Mouse (Mus musculus): ENCODE data around the gene Hirip3. TPM values are rescaled to one million over a fixed set of nuclear protein-coding genes. Genes with fewer than 3 reads are reported as not detected.

Gene Hirip3
- total RNA-seq, 4 experiments from 2014 or later = 4.1 to 9.6 (median 5.1) TPM

- DNase-seq (ENCODE audit: low spot score in 2 of 2) = no peak
Observed at GRCm38 (mm10) chr7:126853454-126853853, 8.3 kb upstream of the Hirip3 start.

GRCm38 (mm10) chr7:126855641-126856040 lies 6.1 kb upstream of the Hirip3 start:
- DNase-seq (ENCODE audit: low spot score in 2 of 2) = no peak

GRCm38 (mm10) chr7:126856741-126857420 lies 4.9 kb upstream of the Hirip3 start:
- DNase-seq (ENCODE audit: low spot score in 2 of 2) = no peak

- DNase-seq (ENCODE audit: low spot score in 2 of 2) = no peak
Observed at GRCm38 (mm10) chr7:126860987-126861386, 785 bp upstream of the Hirip3 start.

GRCm38 (mm10) chr7:126862147-126862784 lies 494 bp downstream of the Hirip3 start, which contains the start of gene Ino80e:
TSS of gene Ino80e (minus strand) at chr7:126862377.
- peak; percentile 85 to 91 for DNase-seq (ENCODE audit: low spot score in 2 of 2)

- DNase-seq (ENCODE audit: low spot score in 2 of 2) = no peak
Observed at GRCm38 (mm10) chr7:126863791-126864190, 2.0 kb downstream of the Hirip3 start.

GRCm38 (mm10) chr7:126867534-126867933 lies 5.8 kb downstream of the Hirip3 start:
- no peak for DNase-seq (ENCODE audit: low spot score in 2 of 2)

GRCm38 (mm10) chr7:126868003-126868402 lies 6.2 kb downstream of the Hirip3 start:
- DNase-seq (ENCODE audit: low spot score in 2 of 2) = no peak

GRCm38 (mm10) chr7:126869780-126870519 lies 8.2 kb downstream of the Hirip3 start:
- no peak for DNase-seq (ENCODE audit: low spot score in 2 of 2)

GRCm38 (mm10) chr7:126870520-126870891 lies 8.7 kb downstream of the Hirip3 start:
- no peak for DNase-seq (ENCODE audit: low spot score in 2 of 2)

- no peak for DNase-seq (ENCODE audit: low spot score in 2 of 2)
Observed at GRCm38 (mm10) chr7:126877239-126877638, 15.5 kb downstream of the Hirip3 start.

- DNase-seq (ENCODE audit: low spot score in 2 of 2) = no peak
Observed at GRCm38 (mm10) chr7:126881040-126881439, 19.3 kb downstream of the Hirip3 start.

- DNase-seq (ENCODE audit: low spot score in 2 of 2) = no peak
Observed at GRCm38 (mm10) chr7:126883731-126884181, 22.0 kb downstream of the Hirip3 start.

GRCm38 (mm10) chr7:126884286-126885164 lies 22.8 kb downstream of the Hirip3 start, which contains the start of gene Taok2:
TSS of gene Taok2 (minus strand) at chr7:126884703.
- DNase-seq (ENCODE audit: low spot score in 2 of 2) = peak; percentile 94 to 97

- DNase-seq (ENCODE audit: low spot score in 2 of 2) = no peak
Observed at GRCm38 (mm10) chr7:126887281-126887680, 25.5 kb downstream of the Hirip3 start.

- no peak for DNase-seq (ENCODE audit: low spot score in 2 of 2)
Observed at GRCm38 (mm10) chr7:126888852-126889251, 27.1 kb downstream of the Hirip3 start.

- no peak for DNase-seq (ENCODE audit: low spot score in 2 of 2)
Observed at GRCm38 (mm10) chr7:126896912-126897311, 35.1 kb downstream of the Hirip3 start.

GRCm38 (mm10) chr7:126897390-126898101 lies 35.8 kb downstream of the Hirip3 start:
- no peak for DNase-seq (ENCODE audit: low spot score in 2 of 2)

GRCm38 (mm10) chr7:126898102-126898990 lies 36.6 kb downstream of the Hirip3 start:
- DNase-seq (ENCODE audit: low spot score in 2 of 2) = peak; percentile 91 to 93
